Mouse (Mus musculus) liver, adult 2 months (tissue): ENCODE measurements around the gene Ccdc153.

ENCODE experiments used
- CTCF ChIP-seq: fragments of 200-500 bp; IDR thresholded peaks from 2 replicates; pipeline ENCODE4 v1.5.1; 2011; ENCODE audit warnings: low read depth, low read length, control low read depth
- POLR2A ChIP-seq: fragments of 200-500 bp; IDR thresholded peaks from 2 replicates; pipeline ENCODE4 v1.6.1; 2011; ENCODE audit warnings: low read length, control low read depth; ENCODE audit not compliant: insufficient read depth; ENCODE audit errors: extremely low read depth

DNA sequence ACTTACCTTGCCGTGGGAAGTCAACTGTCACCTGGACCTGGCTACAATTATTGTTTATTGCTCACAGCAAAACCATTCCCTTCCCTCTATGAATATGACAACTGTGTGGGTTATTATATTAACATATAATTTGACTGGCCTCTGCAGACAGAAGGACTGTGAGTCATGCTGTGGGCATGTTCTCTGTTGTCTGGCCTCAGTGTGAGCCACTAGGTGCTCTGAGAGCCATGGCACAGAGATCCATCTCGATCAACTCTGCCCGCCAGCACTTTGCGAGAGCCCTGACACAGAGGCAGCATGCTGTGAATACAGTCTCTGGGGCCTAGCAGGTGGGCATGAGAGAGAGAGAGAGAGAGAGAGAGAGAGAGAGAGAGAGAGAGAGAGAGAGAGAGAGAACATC lies 29.5 kb downstream of the Ccdc153 start:
- no peak for TF ChIP-seq POLR2A
- no peak for TF ChIP-seq CTCF
